Mouse (Mus musculus) ovary, postnatal 10 days (tissue): Measurements from ENCODE around the gene Bsn.
A peak's percentile ranks its signal among the peaks of the same experiment; 100 is the strongest.

Experiments
- DNase-seq: peaks from one replicate; pipeline ENCODE4 v3.0.0; 2022; ENCODE audit warnings: low spot score

Gene Bsn

GRCm38 (mm10) chr9:108090611-108091120 is 99.5 kb downstream of the Bsn start:
- no peak for DNase-seq

- no peak for DNase-seq
Measured at GRCm38 (mm10) chr9:108085261-108085660, 104.9 kb downstream of the Bsn start.

GRCm38 (mm10) chr9:108083561-108083960 is 106.6 kb downstream of the Bsn start:
- DNase-seq, result no peak

- no peak for DNase-seq
Measured at GRCm38 (mm10) chr9:108082988-108083431, 107.2 kb downstream of the Bsn start, which contains the start of gene Rnf123. Rnf123 (minus strand) TSS chr9:108083346.

- DNase-seq, result no peak
Measured at GRCm38 (mm10) chr9:108082549-108082948, 107.6 kb downstream of the Bsn start.

- DNase-seq, result no peak
Measured at GRCm38 (mm10) chr9:108080168-108080567, 110.0 kb downstream of the Bsn start, which contains the start of gene Mst1. Mst1 (plus strand) TSS chr9:108080436.

GRCm38 (mm10) chr9:108073141-108073930 is 116.8 kb downstream of the Bsn start:
- DNase-seq, result no peak

- DNase-seq, result no peak
Measured at GRCm38 (mm10) chr9:108072481-108072924, 117.7 kb downstream of the Bsn start.

- DNase-seq, result no peak
Measured at GRCm38 (mm10) chr9:108071801-108072200, 118.4 kb downstream of the Bsn start.

GRCm38 (mm10) chr9:108069529-108069928 is 120.7 kb downstream of the Bsn start:
- DNase-seq, result no peak

- no peak for DNase-seq
Measured at GRCm38 (mm10) chr9:108069007-108069406, 121.2 kb downstream of the Bsn start.

GRCm38 (mm10) chr9:108067900-108068299 is 122.3 kb downstream of the Bsn start:
- DNase-seq, result peak; percentile 82

- no peak for DNase-seq
Measured at GRCm38 (mm10) chr9:108067199-108067598, 123.0 kb downstream of the Bsn start.

- no peak for DNase-seq
Measured at GRCm38 (mm10) chr9:108065491-108066011, 124.6 kb downstream of the Bsn start.

GRCm38 (mm10) chr9:108063361-108063760 is 126.8 kb downstream of the Bsn start:
- DNase-seq, result no peak

- DNase-seq, result no peak
Measured at GRCm38 (mm10) chr9:108062142-108062541, 128.0 kb downstream of the Bsn start.

- no peak for DNase-seq
Measured at GRCm38 (mm10) chr9:108058291-108058690, 131.9 kb downstream of the Bsn start.

GRCm38 (mm10) chr9:108057262-108057562 is 133.0 kb downstream of the Bsn start:
- no peak for DNase-seq

- no peak for DNase-seq
Measured at GRCm38 (mm10) chr9:108056361-108057261, 133.6 kb downstream of the Bsn start.

GRCm38 (mm10) chr9:108055661-108056237 is 134.4 kb downstream of the Bsn start:
- DNase-seq, result no peak

- DNase-seq, result no peak
Measured at GRCm38 (mm10) chr9:108055061-108055460, 135.1 kb downstream of the Bsn start.
